Mouse (Mus musculus): Measurements from ENCODE around the gene Crtc2.
A peak's percentile ranks its signal among the peaks of the same experiment; 100 is the strongest.
"Not testable (repeated sequence)": the region's sequence is repeated elsewhere in the genome, so short reads cannot be mapped to it uniquely, and the experiment has no call there.

Crtc2 gene

DNA sequence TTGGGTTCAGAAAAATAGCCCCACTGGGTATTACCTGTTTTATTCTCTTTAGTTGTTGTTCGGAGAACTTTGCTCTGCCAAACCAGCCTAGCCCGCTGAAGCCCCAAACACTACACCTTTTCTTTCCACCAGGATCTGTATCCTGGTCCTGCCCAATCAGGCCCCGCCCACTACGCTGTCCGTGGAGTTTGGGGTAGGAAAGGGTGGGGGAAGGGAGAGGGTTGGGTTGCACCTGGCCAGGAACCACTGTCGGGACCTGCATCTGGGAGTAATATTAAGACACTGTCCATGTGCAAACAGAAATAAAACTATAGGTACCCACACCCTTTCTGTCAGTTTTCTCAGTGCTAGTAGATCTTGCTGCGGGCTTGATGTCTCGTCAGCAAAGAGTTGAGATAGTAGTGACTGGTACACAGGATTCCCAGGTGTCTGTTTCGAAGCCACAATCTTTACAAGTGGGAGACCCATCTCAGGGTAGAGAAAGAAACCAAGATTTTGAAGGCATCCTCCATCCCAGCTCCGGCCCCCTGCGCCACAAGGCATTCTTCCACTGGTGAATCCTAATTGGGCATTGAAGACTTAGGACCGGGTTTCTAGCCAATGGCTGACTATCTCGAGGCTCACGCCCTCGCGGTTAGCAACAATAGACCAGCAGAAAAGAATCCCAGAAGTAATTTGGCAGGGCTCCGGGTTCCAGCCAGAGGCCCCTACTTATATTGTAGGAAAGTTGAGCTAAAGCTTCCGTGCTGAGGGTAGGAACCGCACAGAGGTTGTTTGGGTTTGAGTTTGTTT is 10.8 kb upstream of the Crtc2 start, which contains the start of gene Creb3l4:
Gene Creb3l4, minus strand, starts transcription at position 529 of the 792 bp plus-strand sequence.
- DNase-seq (ENCODE audit: low spot score in 2 of 2) = no peak

DNA sequence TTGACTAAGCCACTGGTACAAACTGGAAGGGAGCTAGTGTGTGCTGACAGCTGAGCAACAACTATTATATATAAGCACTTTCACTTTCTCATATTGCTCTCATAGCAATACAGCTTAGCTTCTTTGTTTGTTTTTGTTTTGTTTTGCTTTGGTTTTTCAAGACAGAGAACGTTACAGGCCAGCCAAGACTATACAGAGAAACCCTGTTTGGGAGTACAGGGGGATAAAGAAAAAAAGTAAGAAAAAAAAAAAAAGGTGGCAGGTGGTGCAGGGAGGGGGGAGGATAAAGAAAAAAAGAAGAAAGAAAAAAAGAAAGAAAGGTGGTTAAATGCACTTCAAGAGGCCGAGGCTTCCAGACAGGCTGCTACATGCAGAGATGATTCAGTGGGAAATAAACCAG is 8.6 kb upstream of the Crtc2 start:
- no peak for DNase-seq (ENCODE audit: low spot score in 2 of 2)

DNA sequence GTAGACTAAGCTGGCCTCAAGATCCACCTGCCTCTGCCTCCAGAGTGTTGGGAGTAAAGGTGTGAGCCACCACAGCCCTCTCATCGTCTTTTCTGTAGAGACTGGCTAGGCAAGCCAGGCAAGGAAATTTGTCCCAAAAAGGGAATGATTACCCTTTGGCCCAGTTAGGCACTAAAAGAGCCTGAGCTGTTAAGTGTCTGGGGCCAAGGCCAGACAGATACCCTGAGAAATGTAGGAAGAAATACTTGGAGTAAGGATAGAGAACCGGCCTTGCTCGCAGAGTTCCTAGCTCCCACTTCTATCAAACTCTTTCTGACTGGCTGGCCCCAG is 6.4 kb upstream of the Crtc2 start:
- DNase-seq (ENCODE audit: low spot score in 2 of 2) = no peak

DNA sequence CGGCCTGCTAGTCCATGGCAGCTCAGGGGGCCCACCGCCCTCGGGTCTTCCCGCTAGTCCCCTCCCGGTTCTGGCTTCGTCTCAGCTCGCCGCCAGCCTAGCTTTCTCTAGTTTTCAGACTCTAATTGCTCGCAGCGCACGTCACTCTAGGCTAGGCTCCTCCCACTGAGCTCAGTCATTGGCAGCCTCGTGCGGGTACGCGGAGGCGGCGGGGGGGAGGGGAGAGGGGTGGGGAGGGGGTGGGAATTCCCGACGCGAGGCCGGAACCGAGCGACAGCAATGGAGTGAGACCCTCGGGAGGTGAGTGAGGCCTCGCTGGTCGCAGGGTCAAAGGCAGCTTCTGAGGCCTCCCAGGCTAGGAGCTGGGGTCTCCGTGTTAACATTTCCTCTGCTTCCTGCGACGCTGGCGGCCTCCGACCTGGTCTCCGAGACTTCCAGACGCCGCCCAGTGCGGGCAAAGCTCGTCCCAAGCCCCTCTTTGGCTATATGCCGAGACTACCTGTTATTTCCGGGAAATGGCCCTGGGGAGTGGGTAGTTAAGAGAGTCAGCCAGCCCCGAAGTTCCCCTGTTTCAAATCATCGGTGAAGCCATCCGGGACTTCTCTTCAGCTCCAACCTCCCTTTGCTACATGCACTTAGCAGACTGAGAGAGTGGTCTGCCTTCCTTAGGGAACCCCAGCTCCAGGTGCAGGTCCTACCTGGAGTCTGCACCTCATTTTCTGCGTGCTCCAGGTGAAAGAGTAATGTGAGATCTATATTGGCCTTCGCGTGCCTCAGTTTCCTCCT is 5.8 kb upstream of the Crtc2 start, which contains the start of gene Slc39a1:
Gene Slc39a1, plus strand, starts transcription at position 213 of the 786 bp plus-strand sequence.
- peak; percentile 79 to 83 for DNase-seq (ENCODE audit: low spot score in 2 of 2)

- peak in 1 of 2 experiments; percentile 9 for DNase-seq (ENCODE audit: low spot score in 2 of 2)
Observed at GRCm38 (mm10) chr3:90248746-90249100, 5.2 kb upstream of the Crtc2 start.

DNA sequence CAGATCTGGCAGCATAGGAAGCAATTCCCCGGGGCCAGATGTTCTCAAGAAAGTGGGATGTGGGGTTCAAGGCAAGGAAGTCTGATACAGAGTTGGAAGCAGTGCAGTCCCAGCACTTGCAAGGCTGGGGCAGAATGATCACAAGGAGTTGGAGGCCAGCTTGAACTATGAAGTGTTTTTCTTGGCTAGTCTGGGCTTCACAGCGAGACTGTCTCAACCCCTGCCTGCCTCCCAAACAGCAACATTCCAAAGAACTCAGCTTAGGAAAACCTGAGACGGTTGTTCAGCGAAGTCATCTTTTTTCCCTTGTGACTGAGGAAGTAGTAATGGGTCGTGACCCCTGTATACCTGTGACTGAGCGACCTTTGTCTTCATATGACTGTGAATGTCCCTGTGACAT is 3.2 kb upstream of the Crtc2 start:
- DNase-seq (ENCODE audit: low spot score in 2 of 2) = no peak

GRCm38 (mm10) chr3:90251731-90252226 is 2.2 kb upstream of the Crtc2 start:
- not testable (repeated sequence) for DNase-seq (ENCODE audit: low spot score in 2 of 2)

GRCm38 (mm10) chr3:90252659-90253058 is 1.3 kb upstream of the Crtc2 start:
- DNase-seq (ENCODE audit: low spot score in 2 of 2) = not testable (repeated sequence)

GRCm38 (mm10) chr3:90253174-90253573 is 789 bp upstream of the Crtc2 start:
- not testable (repeated sequence) for DNase-seq (ENCODE audit: low spot score in 2 of 2)

GRCm38 (mm10) chr3:90254419-90255193 is 643 bp downstream of the Crtc2 start:
- peak; percentile 17 to 29 for DNase-seq (ENCODE audit: low spot score in 2 of 2)

DNA sequence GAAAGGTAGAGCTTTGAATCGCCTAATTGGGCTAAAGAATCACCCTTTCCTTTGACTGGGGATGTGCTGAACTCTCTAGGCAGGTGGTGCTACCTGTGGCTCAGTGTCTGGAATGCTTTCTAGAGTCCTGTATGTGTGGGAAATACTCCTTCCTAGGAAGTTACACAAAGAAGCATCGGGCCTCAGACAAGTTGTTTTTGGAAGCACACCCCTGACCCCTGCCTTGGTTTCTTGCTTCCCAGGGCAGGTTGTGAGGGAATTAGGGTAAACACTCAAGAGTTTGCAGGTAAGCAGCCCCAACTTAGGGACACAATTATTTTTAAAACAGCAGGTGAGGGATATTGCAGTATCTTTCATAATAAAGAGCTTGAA is 1.2 kb downstream of the Crtc2 start:
- no peak for DNase-seq (ENCODE audit: low spot score in 2 of 2)

DNA sequence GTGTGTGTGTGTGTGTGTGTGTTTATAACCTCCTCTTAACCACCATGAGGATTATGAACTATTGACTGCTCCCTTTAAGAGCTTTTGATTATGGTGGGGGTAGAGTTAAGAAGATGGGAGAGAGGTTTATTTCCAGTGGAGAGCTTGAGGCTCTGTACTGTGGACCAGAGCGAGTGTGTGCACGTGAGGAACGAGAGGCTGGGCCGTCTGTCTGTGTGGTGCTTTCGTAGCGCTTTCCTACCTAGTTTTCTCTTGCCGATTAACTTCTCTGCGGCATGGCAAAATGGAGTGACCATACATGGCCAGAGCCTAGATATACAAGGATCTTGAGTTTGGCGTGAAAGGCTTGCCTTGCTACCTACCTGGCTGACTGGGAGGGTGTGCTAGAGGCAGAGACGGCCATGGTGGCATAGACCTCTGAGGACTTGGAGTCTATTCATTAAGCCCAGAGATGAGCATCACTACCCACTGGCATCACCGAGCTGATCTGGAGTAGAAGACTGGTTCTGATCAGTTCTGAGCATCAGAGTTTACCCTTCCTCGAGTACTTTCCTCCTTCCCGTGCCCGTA is 1.9 kb downstream of the Crtc2 start:
- no peak for DNase-seq (ENCODE audit: low spot score in 2 of 2)

- no peak for DNase-seq (ENCODE audit: low spot score in 2 of 2)
Observed at GRCm38 (mm10) chr3:90256731-90257530, 3.0 kb downstream of the Crtc2 start.

DNA sequence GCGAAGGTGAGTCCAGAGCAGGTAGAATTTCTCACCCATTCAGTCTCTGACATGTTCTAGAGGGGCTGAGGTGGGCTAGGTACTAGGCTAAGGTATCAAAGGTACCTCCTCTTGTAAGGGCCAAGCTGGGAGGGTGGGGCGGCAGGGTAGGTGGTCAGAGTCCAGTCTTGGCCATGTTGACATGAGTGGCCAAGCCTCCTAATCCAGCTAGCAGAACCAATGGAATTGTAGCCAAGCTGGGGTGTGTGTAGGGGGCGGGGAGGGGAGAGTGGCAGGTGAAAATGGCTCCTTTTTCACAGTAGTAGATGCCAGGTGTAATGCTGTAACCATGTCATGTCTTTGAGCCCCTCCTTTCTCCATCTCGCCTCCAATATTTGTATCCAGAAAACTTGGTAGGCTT is 4.6 kb downstream of the Crtc2 start:
- DNase-seq (ENCODE audit: low spot score in 2 of 2) = no peak

- DNase-seq (ENCODE audit: low spot score in 2 of 2) = no peak
Observed at GRCm38 (mm10) chr3:90263121-90263771, 9.3 kb downstream of the Crtc2 start.

GRCm38 (mm10) chr3:90264687-90265033 is 10.7 kb downstream of the Crtc2 start:
- no peak for DNase-seq (ENCODE audit: low spot score in 2 of 2)

- DNase-seq (ENCODE audit: low spot score in 2 of 2) = peak; percentile 94 to 96
Observed at GRCm38 (mm10) chr3:90265034-90265931, 11.3 kb downstream of the Crtc2 start, which contains the start of gene Dennd4b. Dennd4b (plus strand) TSS chr3:90265185.

DNA sequence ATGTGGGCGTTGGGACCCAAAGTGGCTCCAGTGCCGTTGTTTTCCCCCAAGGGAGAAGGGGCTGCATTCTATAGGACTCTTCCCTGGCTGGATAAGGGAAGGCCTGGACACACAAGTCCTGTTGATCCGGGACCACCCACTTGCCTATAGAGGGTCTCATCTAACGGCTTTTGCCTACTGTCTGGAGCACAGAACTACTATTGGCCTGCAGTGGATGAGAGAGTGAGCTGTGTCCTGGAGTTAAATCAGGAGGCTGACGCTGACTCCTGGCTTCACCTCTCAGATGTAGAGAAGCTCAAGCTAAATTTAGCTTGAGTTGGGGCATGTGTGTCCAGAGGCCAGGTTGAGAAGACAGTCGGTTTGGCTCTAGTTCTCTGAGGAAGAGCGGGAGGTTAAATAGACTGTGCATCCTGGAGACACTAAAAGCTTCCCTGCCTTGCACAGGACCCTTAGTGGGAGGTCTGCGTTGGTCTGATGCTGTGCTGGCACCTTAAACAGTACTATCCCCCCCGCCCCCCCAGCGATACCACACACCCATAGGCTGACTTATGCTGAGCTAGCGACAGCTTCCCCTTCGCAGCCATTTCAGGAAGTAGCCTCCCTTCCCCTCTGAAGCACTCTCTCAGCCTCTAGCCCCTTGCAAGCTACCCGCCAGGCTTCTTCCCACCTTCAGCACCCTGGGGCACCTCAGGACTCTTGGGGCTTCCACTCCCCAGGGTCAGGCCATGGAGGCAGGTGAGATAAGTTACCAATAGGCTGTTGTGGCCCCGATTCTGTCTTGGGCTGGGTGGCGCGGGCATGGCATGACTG is 12.2 kb downstream of the Crtc2 start:
- peak; percentile 61 to 69 for DNase-seq (ENCODE audit: low spot score in 2 of 2)

Data from natural killer cell, adult 2 months (primary cell).